ENCODE assay signal across 16 mouse cellular contexts in genomic region chr16:81380434-81380833, GRCm38 (mm10).
"Had no signal": no experiment of that assay in that cellular context is flagged by ENCODE, and none has a peak within 500 bp of the region (broad histone marks: within the 10 kb centered on the region; RNA-seq: fewer than 3 reads in every experiment).

No protein-coding gene starts in this region.

- H3K9me3 ChIP-seq: limb, embryonic 10.5 days; limb, embryonic 13.5 days; liver, embryonic 13.5 days; stomach, embryonic 15.5 days had no signal

- H3K27ac ChIP-seq: kidney, postnatal 0 days; limb, embryonic 10.5 days; limb, embryonic 13.5 days; liver, embryonic 13.5 days; stomach, embryonic 15.5 days had no signal

- H3K4me3 ChIP-seq: limb, embryonic 10.5 days; limb, embryonic 13.5 days; liver, embryonic 13.5 days; stomach, embryonic 15.5 days had no signal

- H3K9ac ChIP-seq: limb, embryonic 13.5 days; liver, embryonic 13.5 days; stomach, embryonic 15.5 days had no signal

- H3K4me1 ChIP-seq: limb, embryonic 10.5 days; limb, embryonic 13.5 days; liver, embryonic 13.5 days; stomach, embryonic 15.5 days had no signal

- H3K27me3 ChIP-seq: limb, embryonic 13.5 days; liver, embryonic 13.5 days; stomach, embryonic 15.5 days had no signal

- H3K36me3 ChIP-seq: limb, embryonic 10.5 days; limb, embryonic 13.5 days; liver, embryonic 13.5 days; stomach, embryonic 15.5 days had no signal

- DNase-seq: kidney, postnatal 36 days; liver; liver, embryonic 13.5 days; lung, adult 2 months; lung, postnatal 14 days; lung, postnatal 4 days; midbrain, embryonic 14.5 days; right cerebral cortex, postnatal 25 days; spleen, adult 18-20 months; thymus, adult 18-20 months; thymus, postnatal 36 days had no signal

- H3K4me2 ChIP-seq: limb, embryonic 13.5 days; liver, embryonic 13.5 days; midbrain, embryonic 11.5 days; stomach, embryonic 15.5 days had no signal
